Mouse (Mus musculus): ENCODE data around the gene Ceacam2.
"Not testable (repeated sequence)": the region's sequence is repeated elsewhere in the genome, so short reads cannot be mapped to it uniquely, and the experiment has no call there.

Gene Ceacam2

GRCm38 (mm10) chr7:25539376-25539907 lies at the start of gene Ceacam2:
TSS of gene Ceacam2 (minus strand) at chr7:25539857.
- in situ Hi-C loops (cut with MboI, MseI), result not testable (repeated sequence)

GRCm38 (mm10) chr7:25585351-25586204 lies 45.9 kb upstream of the Ceacam2 start:
- in situ Hi-C loops (cut with MboI, MseI), result no loop called here

GRCm38 (mm10) chr7:25584651-25585050 lies 45.0 kb upstream of the Ceacam2 start:
- in situ Hi-C loops (cut with MboI, MseI), result no loop called here

GRCm38 (mm10) chr7:25582301-25582810 lies 42.7 kb upstream of the Ceacam2 start:
- in situ Hi-C loops (cut with MboI, MseI), result no loop called here

- in situ Hi-C loops (cut with MboI, MseI), result loop anchor here (5.0 kb wide), 1 partner anchor 742 kb away; no protein-coding TSS in a partner anchor
These were observed 39.8 kb upstream of the Ceacam2 start for GRCm38 (mm10) chr7:25579441-25579840.

GRCm38 (mm10) chr7:25576793-25577437 lies 37.3 kb upstream of the Ceacam2 start:
- in situ Hi-C loops (cut with MboI, MseI), result loop anchor here (5.0 kb wide), 1 partner anchor 740 kb away; no protein-coding TSS in a partner anchor

GRCm38 (mm10) chr7:25576308-25576707 lies 36.7 kb upstream of the Ceacam2 start:
- in situ Hi-C loops (cut with MboI, MseI), result loop anchor here (5.0 kb wide), 1 partner anchor 739 kb away; no protein-coding TSS in a partner anchor

GRCm38 (mm10) chr7:25575870-25576269 lies 36.2 kb upstream of the Ceacam2 start:
- in situ Hi-C loops (cut with MboI, MseI), result loop anchor here (5.0 kb wide), 1 partner anchor 739 kb away; no protein-coding TSS in a partner anchor

GRCm38 (mm10) chr7:25575105-25575504 lies 35.4 kb upstream of the Ceacam2 start:
- in situ Hi-C loops (cut with MboI, MseI), result loop anchor here (5.0 kb wide), 1 partner anchor 738 kb away; no protein-coding TSS in a partner anchor

- in situ Hi-C loops (cut with MboI, MseI), result not testable (repeated sequence)
These were observed 34.1 kb upstream of the Ceacam2 start for GRCm38 (mm10) chr7:25573806-25574205.

- in situ Hi-C loops (cut with MboI, MseI), result loop anchor here (10.0 kb wide), 1 partner anchor 234 kb away; no protein-coding TSS in a partner anchor
These were observed 29.1 kb upstream of the Ceacam2 start for GRCm38 (mm10) chr7:25568721-25569120.

- in situ Hi-C loops (cut with MboI, MseI), result not testable (repeated sequence)
These were observed 1.8 kb upstream of the Ceacam2 start for GRCm38 (mm10) chr7:25541464-25541863.

GRCm38 (mm10) chr7:25539954-25540353 lies 297 bp upstream of the Ceacam2 start:
- in situ Hi-C loops (cut with MboI, MseI), result not testable (repeated sequence)

- in situ Hi-C loops (cut with MboI, MseI), result no loop called here
These were observed 8.8 kb downstream of the Ceacam2 start for GRCm38 (mm10) chr7:25530837-25531236.

- in situ Hi-C loops (cut with MboI, MseI), result not testable (repeated sequence)
These were observed 23.4 kb downstream of the Ceacam2 start for GRCm38 (mm10) chr7:25516070-25516777.

GRCm38 (mm10) chr7:25515667-25516066 lies 24.0 kb downstream of the Ceacam2 start:
- in situ Hi-C loops (cut with MboI, MseI), result not testable (repeated sequence)

GRCm38 (mm10) chr7:25509925-25510324 lies 29.7 kb downstream of the Ceacam2 start:
- in situ Hi-C loops (cut with MboI, MseI), result loop anchor here (5.0 kb wide), 1 partner anchor 48 kb away; no protein-coding TSS in a partner anchor

- in situ Hi-C loops (cut with MboI, MseI), result loop anchor here (5.0 kb wide), 1 partner anchor 58 kb away; no protein-coding TSS in a partner anchor
These were observed 45.0 kb downstream of the Ceacam2 start for GRCm38 (mm10) chr7:25494649-25495048.

- in situ Hi-C loops (cut with MboI, MseI), result loop anchor here (5.0 kb wide), 1 partner anchor 62 kb away; no protein-coding TSS in a partner anchor
These were observed 49.0 kb downstream of the Ceacam2 start for GRCm38 (mm10) chr7:25490698-25491097.

GRCm38 (mm10) chr7:25489382-25489781 lies 50.3 kb downstream of the Ceacam2 start:
- in situ Hi-C loops (cut with MboI, MseI), result not testable (repeated sequence)

GRCm38 (mm10) chr7:25486186-25486585 lies 53.5 kb downstream of the Ceacam2 start:
- in situ Hi-C loops (cut with MboI, MseI), result no loop called here
